Mouse (Mus musculus) olfactory bulb, adult 2 months (tissue): ENCODE data around the gene Aldh1a3.

ENCODE experiments used
- CTCF ChIP-seq: fragments of 200-500 bp; IDR thresholded peaks from 2 replicates; pipeline ENCODE4 v1.5.1; 2012; ENCODE audit warnings: low read depth, mild to moderate bottlenecking, low read length, moderate library complexity; ENCODE audit not compliant: insufficient read depth
- POLR2A ChIP-seq: fragments of 200-500 bp; IDR thresholded peaks from 2 replicates; pipeline ENCODE4 v1.6.1; 2012; ENCODE audit warnings: mild to moderate bottlenecking, low read depth, low read length, moderate library complexity; ENCODE audit not compliant: insufficient read depth

DNA sequence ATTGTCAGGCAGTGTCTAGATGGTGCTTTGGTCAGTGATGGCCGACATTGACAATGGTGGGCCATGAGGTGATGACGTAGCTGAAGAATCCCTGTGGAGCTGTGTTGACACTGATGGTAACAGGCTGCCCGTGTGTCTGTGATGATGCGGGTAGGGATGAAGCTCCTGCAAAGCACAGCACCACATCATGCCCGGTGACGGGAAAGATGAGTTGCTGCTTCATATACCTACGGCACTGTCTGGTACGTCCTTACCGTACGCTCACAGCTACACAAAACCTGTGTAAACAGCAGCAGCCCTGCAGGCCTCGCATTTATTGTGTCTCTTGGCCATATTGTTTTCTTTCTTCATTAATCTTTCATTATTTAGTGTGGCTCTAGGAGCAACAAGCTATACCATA, 62.8 kb downstream of the Aldh1a3 start:
- TF ChIP-seq CTCF (no peak), POLR2A (no peak)
